Mouse (Mus musculus): ENCODE data around the gene Dhx32.

DNA sequence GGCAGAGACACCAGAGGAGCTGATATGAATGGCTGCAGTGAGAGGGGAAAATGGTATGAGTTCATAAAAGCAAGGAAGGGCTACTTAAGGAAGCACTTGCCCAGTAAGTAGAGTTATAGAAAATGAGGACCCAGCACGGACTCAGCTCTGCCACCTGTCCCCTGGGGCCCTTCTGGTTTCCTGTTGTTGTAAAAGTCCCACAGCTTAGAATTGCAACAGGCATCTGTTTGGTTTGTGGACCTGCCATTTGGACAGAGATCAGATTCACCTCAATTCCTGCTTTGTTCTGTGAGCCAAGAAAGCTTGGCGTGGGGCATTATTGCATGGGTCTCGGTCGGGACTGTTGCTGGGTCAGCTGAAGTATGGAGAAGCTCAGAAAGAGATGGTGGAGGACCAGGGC is 67.1 kb downstream of the Dhx32 start:
- TF ChIP-seq CTCF (IDR thresholded peaks at IDR 0.05; ENCODE audit: control insufficient read depth, insufficient read depth, insufficient replicate concordance, low read depth, low read length) (no peak), POLR2A (IDR thresholded peaks at IDR 0.05; ENCODE audit: control insufficient read depth, low read depth, low read length) (no peak)
